Mouse (Mus musculus): ENCODE measurements around the gene Ddx19b.

DNA sequence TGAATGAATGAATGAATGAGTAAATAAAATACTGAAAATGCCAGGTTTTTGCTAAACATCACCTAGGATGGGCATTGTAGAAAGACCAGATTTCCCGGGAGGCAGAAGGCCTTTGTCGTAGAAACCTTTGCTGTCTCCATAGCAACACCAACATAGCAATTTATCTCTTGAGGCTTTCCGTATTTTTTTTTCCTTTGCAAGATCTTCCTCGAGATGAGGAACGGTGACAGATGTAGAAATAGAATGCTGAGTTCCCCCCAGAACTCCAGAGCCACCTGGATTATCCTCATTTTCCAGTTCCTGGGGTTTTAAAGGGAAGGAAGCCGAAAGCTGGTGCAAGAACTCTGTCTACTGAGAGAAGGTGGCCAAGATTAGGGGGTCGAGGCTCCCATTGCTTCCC, 66.9 kb downstream of the Ddx19b start:
- TF ChIP-seq CTCF (conservative IDR thresholded peaks at IDR 0.05 in 1 of 2, IDR thresholded peaks at IDR 0.05 in 1 of 2; ENCODE audit: low read depth in 2 of 2, low read length in 2 of 2) (no peak), POLR2A (IDR thresholded peaks at IDR 0.05; ENCODE audit: low read depth, low read length) (no peak), ZMIZ1 (IDR thresholded peaks at IDR 0.05; ENCODE audit: low read depth, low read length) (no peak), EP300 (IDR thresholded peaks at IDR 0.05; ENCODE audit: low read length) (no peak)

Data from CH12.LX (cell line).